Mouse (Mus musculus): Measurements from ENCODE around the gene Gabrb1. TPM values are rescaled to one million over a fixed set of nuclear protein-coding genes. Genes with fewer than 3 reads are reported as not detected.

Gene Gabrb1
- total and polyA plus RNA-seq, 3 experiments: 0.03 TPM; not detected in 2

DNA sequence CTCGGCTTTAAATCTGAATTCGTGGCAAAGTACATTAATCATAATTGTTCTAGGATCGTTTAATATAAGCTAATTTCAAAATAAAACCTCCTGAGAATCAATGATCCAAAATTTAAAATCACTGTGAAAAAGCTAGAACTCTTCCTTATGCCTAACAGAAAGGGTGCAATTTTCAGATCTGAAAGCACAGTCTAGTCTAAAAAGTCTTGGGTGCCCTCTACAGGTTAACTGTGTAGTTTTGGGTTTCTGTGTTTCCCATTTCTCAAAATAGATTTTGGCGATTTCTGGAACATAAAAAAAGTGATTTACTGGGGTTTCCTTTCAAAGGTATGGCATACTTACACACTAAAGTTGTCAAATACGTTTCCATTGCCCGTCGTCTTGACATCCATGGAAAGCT, 436.7 kb downstream of the Gabrb1 start (continued):
- no peak for TF ChIP-seq HCFC1 (IDR thresholded peaks at IDR 0.05; ENCODE audit: low read depth, low read length)
- TF ChIP-seq RCOR1 (IDR thresholded peaks at IDR 0.05; ENCODE audit: low read depth, low read length): no peak
- TF ChIP-seq ZMIZ1 (IDR thresholded peaks at IDR 0.05; ENCODE audit: low read depth, low read length): no peak
- TF ChIP-seq ZC3H11A (IDR thresholded peaks at IDR 0.05; ENCODE audit: low read depth, low read length): peak; percentile 42

GRCm38 (mm10) chr5:72095015-72095414, 437.1 kb downstream of the Gabrb1 start:
- Histone ChIP-seq H3K27ac (ENCODE audit: control insufficient read depth, low read depth, low read length) (no peak overlapping the region), H3K9ac (ENCODE audit: control insufficient read depth, low read depth, low read length, poor library complexity, severe bottlenecking) (no peak overlapping the region), H3K4me3 (ENCODE audit: control insufficient read depth in 1 of 2, insufficient read depth in 1 of 2, low read depth in 2 of 2, low read length in 2 of 2) (no peak overlapping the region), H3K79me2 (ENCODE audit: control insufficient read depth, insufficient read depth, low read length, poor library complexity) (no peaks in the 10 kb centered on the region), H3K36me3 (ENCODE audit: control insufficient read depth in 1 of 2, insufficient read depth in 2 of 2, low read length in 2 of 2) (no peaks in the 10 kb centered on the region), H3K9me3 (replicated peaks; ENCODE audit: insufficient read depth, low read length) (no peaks in the 10 kb centered on the region), H3K4me1 (ENCODE audit: control insufficient read depth in 1 of 2, insufficient read depth in 2 of 2, low read length in 2 of 2) (no peaks in the 10 kb centered on the region), H3K27me3 (ENCODE audit: control insufficient read depth in 1 of 2, insufficient read depth in 2 of 2, low read length in 2 of 2) (no peaks in the 10 kb centered on the region; a peak in 2 of 4 replicates)
- TF ChIP-seq POLR2AphosphoS2 (IDR thresholded peaks at IDR 0.05; ENCODE audit: low read length) (no peak), ELF1 (IDR thresholded peaks at IDR 0.05; ENCODE audit: low read depth, low read length) (no peak), NRF1 (IDR thresholded peaks at IDR 0.05; ENCODE audit: insufficient read depth, low read depth, low read length, poor library complexity, severe bottlenecking) (no peak), USF1 (IDR thresholded peaks at IDR 0.05; ENCODE audit: low read depth, low read length) (no peak), ZKSCAN1 (IDR thresholded peaks at IDR 0.05; ENCODE audit: low read depth, low read length) (no peak), ZC3H11A (IDR thresholded peaks at IDR 0.05; ENCODE audit: low read depth, low read length) (no peak), MYB (IDR thresholded peaks at IDR 0.05; ENCODE audit: low read depth, low read length) (no peak), TBP (IDR thresholded peaks at IDR 0.05; ENCODE audit: low read depth, low read length) (no peak), NELFE (IDR thresholded peaks at IDR 0.05; ENCODE audit: low read depth, low read length) (no peak), RCOR1 (IDR thresholded peaks at IDR 0.05; ENCODE audit: low read depth, low read length) (no peak), GABPA (IDR thresholded peaks at IDR 0.05; ENCODE audit: low read depth, low read length) (no peak), TCF12 (IDR thresholded peaks at IDR 0.05; ENCODE audit: low read depth, low read length) (no peak), BHLHE40 (IDR thresholded peaks at IDR 0.05; ENCODE audit: borderline replicate concordance, low read depth, low read length) (no peak), ZMIZ1 (IDR thresholded peaks at IDR 0.05; ENCODE audit: low read depth, low read length) (no peak), SMC3 (IDR thresholded peaks at IDR 0.05; ENCODE audit: low read depth, low read length) (no peak)
- no peak for DNase-seq (ENCODE audit: low read depth, low spot score)

DNA sequence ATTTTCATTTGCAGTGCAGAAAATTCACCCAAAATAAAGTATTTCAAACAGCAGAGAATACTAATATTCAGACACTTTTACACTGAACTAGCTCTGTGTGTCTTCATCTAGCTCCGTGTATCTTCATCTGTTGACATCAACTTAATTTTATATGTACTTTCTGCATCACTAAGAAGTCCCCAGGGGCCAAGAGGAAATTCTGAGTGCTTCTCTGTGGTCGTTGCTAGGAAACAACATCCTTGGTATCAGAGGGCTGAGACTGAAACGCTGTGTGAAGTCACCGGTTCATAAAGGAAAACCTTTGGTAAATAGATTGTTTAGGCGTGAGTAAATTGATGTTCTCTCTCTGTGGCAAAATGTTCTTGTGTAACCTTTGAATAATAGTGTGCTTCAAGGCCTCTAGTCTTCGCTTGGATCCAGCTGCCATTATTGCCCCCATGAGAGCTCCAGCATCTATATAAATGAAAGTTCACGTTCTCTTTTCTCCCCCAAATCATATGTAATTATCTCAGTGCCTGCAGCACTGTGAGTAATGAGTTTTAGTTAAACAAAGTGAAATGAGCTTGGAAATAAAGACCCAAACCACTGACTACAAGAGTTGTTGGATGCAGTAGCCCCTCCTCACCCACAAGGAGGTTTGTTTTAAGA, 446.5 kb downstream of the Gabrb1 start:
- Histone ChIP-seq H3K4me1 (ENCODE audit: control insufficient read depth in 1 of 2, insufficient read depth in 2 of 2, low read length in 2 of 2) (no peaks in the 10 kb centered on the region), H3K27me3 (ENCODE audit: control insufficient read depth in 1 of 2, insufficient read depth in 2 of 2, low read length in 2 of 2) (no peaks in the 10 kb centered on the region; a peak in 1 of 4 replicates), H3K27ac (ENCODE audit: control insufficient read depth, low read depth, low read length) (no peak overlapping the region), H3K9me3 (replicated peaks; ENCODE audit: insufficient read depth, low read length) (no peaks in the 10 kb centered on the region), H3K4me3 (ENCODE audit: control insufficient read depth in 1 of 2, insufficient read depth in 1 of 2, low read depth in 2 of 2, low read length in 2 of 2) (no peak overlapping the region), H3K9ac (ENCODE audit: control insufficient read depth, low read depth, low read length, poor library complexity, severe bottlenecking) (no peak overlapping the region), H3K36me3 (ENCODE audit: control insufficient read depth in 1 of 2, insufficient read depth in 2 of 2, low read length in 2 of 2) (no peaks in the 10 kb centered on the region), H3K79me2 (ENCODE audit: control insufficient read depth, insufficient read depth, low read length, poor library complexity) (no peaks in the 10 kb centered on the region)
- no peak for TF ChIP-seq TBP (IDR thresholded peaks at IDR 0.05; ENCODE audit: low read depth, low read length)
- TF ChIP-seq ZMIZ1 (IDR thresholded peaks at IDR 0.05; ENCODE audit: low read depth, low read length): no peak
- TF ChIP-seq USF1 (IDR thresholded peaks at IDR 0.05; ENCODE audit: low read depth, low read length): no peak
- no peak for TF ChIP-seq ETS1 (IDR thresholded peaks at IDR 0.05; ENCODE audit: low read depth, low read length)
- no peak for TF ChIP-seq HCFC1 (IDR thresholded peaks at IDR 0.05; ENCODE audit: low read depth, low read length)
- no peak for TF ChIP-seq CTCF (IDR thresholded peaks at IDR 0.05 in 2 of 3, conservative IDR thresholded peaks at IDR 0.05 in 1 of 3; ENCODE audit: control insufficient read depth in 1 of 3, insufficient read depth in 1 of 3, low read depth in 2 of 3, low read length in 3 of 3, poor library complexity in 1 of 3, severe bottlenecking in 1 of 3)
- TF ChIP-seq TCF12 (IDR thresholded peaks at IDR 0.05; ENCODE audit: low read depth, low read length): no peak
- TF ChIP-seq MEF2A (IDR thresholded peaks at IDR 0.05; ENCODE audit: extremely low read depth, insufficient replicate concordance, low read depth, low read length, poor library complexity, severe bottlenecking): no peak
- no peak for TF ChIP-seq MAFK (IDR thresholded peaks at IDR 0.05; ENCODE audit: borderline replicate concordance, low read depth, low read length)
- no peak for TF ChIP-seq MYB (IDR thresholded peaks at IDR 0.05; ENCODE audit: low read depth, low read length)
- no peak for TF ChIP-seq ZC3H11A (IDR thresholded peaks at IDR 0.05; ENCODE audit: low read depth, low read length)
- TF ChIP-seq GATA1 (IDR thresholded peaks at IDR 0.05; ENCODE audit: low read depth, low read length): no peak
- no peak for TF ChIP-seq RAD21 (IDR thresholded peaks at IDR 0.05; ENCODE audit: low read depth, low read length)
- DNase-seq (ENCODE audit: low read depth, low spot score): no peak

Measured in MEL (cell line).